Mouse (Mus musculus): ENCODE data around the gene Fam192a. TPM values are rescaled to one million over a fixed set of nuclear protein-coding genes. Genes with fewer than 3 reads are reported as not detected.

Fam192a gene
- total and polyA plus RNA-seq, 3 experiments: 30.7 to 80.3 (median 43.7) TPM

GRCm38 (mm10) chr8:94529875-94530274 is 71.9 kb downstream of the Fam192a start:
- H3K4me2 ChIP-seq (ENCODE audit: insufficient read depth, low read depth, poor library complexity, severe bottlenecking): no peak overlapping the region
- no peaks in the 10 kb centered on the region for H3K79me2 ChIP-seq (replicated peaks; ENCODE audit: control insufficient read depth, extremely low read depth, insufficient read depth, poor library complexity, severe bottlenecking)
- peaks cover 19% of the 10 kb centered on the region for H3K27me3 ChIP-seq (replicated peaks)
- H3K36me3 ChIP-seq (replicated peaks in 1 of 2; ENCODE audit: control insufficient read depth in 1 of 2, insufficient read depth in 1 of 2, low read length in 1 of 2): peaks cover 17 to 35% of the 10 kb centered on the region in 2 experiments
- in situ Hi-C loops (cut with MboI; ENCODE audit: low pct_ligation_motif_present, low pct_unique_long_range_greater_than_20kb, low sequenced_read_pairs): loop anchor here (5.0 to 10.0 kb wide), 2 partner anchors 52 to 165 kb away; partner anchors contain the start of gene Pllp
- H3K9me3 ChIP-seq (replicated peaks; ENCODE audit: low read length): no peaks in the 10 kb centered on the region
- H3K9ac ChIP-seq (ENCODE audit: insufficient read depth, low read depth): no peak overlapping the region
- dilution Hi-C loops (cut with MboI; ENCODE audit: extremely low pct_ligation_motif_present, extremely low pct_unique_long_range_greater_than_20kb, low sequenced_read_pairs): no loop called here
- H3K27ac ChIP-seq (ENCODE audit: insufficient read depth, low read depth): no peak overlapping the region
- H3K4me1 ChIP-seq (ENCODE audit: control insufficient read depth in 1 of 2, insufficient read depth in 2 of 2): peaks cover 5 to 9% of the 10 kb centered on the region in 2 experiments; a peak in 3 of 4 replicates
- H3K4me3 ChIP-seq (replicated peaks in 1 of 3; ENCODE audit: low read depth in 2 of 3, low read length in 2 of 3, poor library complexity in 1 of 3): no peak overlapping the region
- TF ChIP-seq MEF2A (IDR thresholded peaks at IDR 0.05; ENCODE audit: borderline replicate concordance, low read depth, low read length) (no peak), PAX5 (IDR thresholded peaks at IDR 0.05; ENCODE audit: low read length) (no peak), MAFK (IDR thresholded peaks at IDR 0.05; ENCODE audit: insufficient replicate concordance, low read length) (no peak), ZMIZ1 (IDR thresholded peaks at IDR 0.05; ENCODE audit: low read depth, low read length) (no peak), HCFC1 (IDR thresholded peaks at IDR 0.05; ENCODE audit: low read depth, low read length) (no peak), MYC (IDR thresholded peaks at IDR 0.05; ENCODE audit: low read depth, low read length) (no peak), EP300 (IDR thresholded peaks at IDR 0.05; ENCODE audit: low read length) (no peak), JUN (IDR thresholded peaks at IDR 0.05; ENCODE audit: insufficient read depth, low read depth, low read length) (no peak), ELF1 (IDR thresholded peaks at IDR 0.05; ENCODE audit: low read depth, low read length) (no peak), RAD21 (IDR thresholded peaks at IDR 0.05; ENCODE audit: low read depth, low read length) (no peak), IRF4 (IDR thresholded peaks at IDR 0.05; ENCODE audit: low read depth, low read length) (no peak), NELFE (IDR thresholded peaks at IDR 0.05; ENCODE audit: low read depth, low read length) (no peak), POLR2AphosphoS2 (IDR thresholded peaks at IDR 0.05; ENCODE audit: low read depth, low read length) (no peak)
- no peak for DNase-seq (ENCODE audit: extremely low read depth)

GRCm38 (mm10) chr8:94528245-94528644 is 73.6 kb downstream of the Fam192a start:
- DNase-seq (ENCODE audit: extremely low read depth): peak; percentile 59

More at GRCm38 (mm10) chr8:94528245-94528644, 73.6 kb downstream of the Fam192a start:
- peaks cover 25 to 46% of the 10 kb centered on the region in 2 experiments for H3K36me3 ChIP-seq (replicated peaks in 1 of 2; ENCODE audit: control insufficient read depth in 1 of 2, insufficient read depth in 1 of 2, low read length in 1 of 2)
- H3K9ac ChIP-seq (ENCODE audit: insufficient read depth, low read depth): no peak overlapping the region
- no peak overlapping the region for H3K27ac ChIP-seq (ENCODE audit: insufficient read depth, low read depth)
- peaks cover 6% of the 10 kb centered on the region for H3K27me3 ChIP-seq (replicated peaks)
- in situ Hi-C loops (cut with MboI; ENCODE audit: low pct_ligation_motif_present, low pct_unique_long_range_greater_than_20kb, low sequenced_read_pairs): loop anchor here (5.0 to 10.0 kb wide), 2 partner anchors 54 to 167 kb away; partner anchors contain the start of gene Pllp
- peaks cover 0 to 3% of the 10 kb centered on the region in 2 experiments; a peak in 2 of 4 replicates for H3K4me1 ChIP-seq (ENCODE audit: control insufficient read depth in 1 of 2, insufficient read depth in 2 of 2)
- no peak overlapping the region for H3K4me2 ChIP-seq (ENCODE audit: insufficient read depth, low read depth, poor library complexity, severe bottlenecking)
- H3K79me2 ChIP-seq (replicated peaks; ENCODE audit: control insufficient read depth, extremely low read depth, insufficient read depth, poor library complexity, severe bottlenecking): no peaks in the 10 kb centered on the region
- peak; percentile 33; the same call in 1 of the 2 replicates for TF ChIP-seq IRF4 (IDR thresholded peaks at IDR 0.05; ENCODE audit: low read depth, low read length)
- TF ChIP-seq GABPA (IDR thresholded peaks at IDR 0.05; ENCODE audit: insufficient replicate concordance, low read depth, low read length): no peak
- no peak for TF ChIP-seq NRF1 (IDR thresholded peaks at IDR 0.05; ENCODE audit: low read depth, low read length)
- TF ChIP-seq TCF12 (IDR thresholded peaks at IDR 0.05; ENCODE audit: low read depth, low read length): no peak
- peak; percentile 85 for TF ChIP-seq RAD21 (IDR thresholded peaks at IDR 0.05; ENCODE audit: low read depth, low read length)
- no peak for TF ChIP-seq USF1 (IDR thresholded peaks at IDR 0.05; ENCODE audit: low read depth, low read length)
- TF ChIP-seq E2F4 (IDR thresholded peaks at IDR 0.05; ENCODE audit: insufficient replicate concordance, low read depth, low read length): no peak
- TF ChIP-seq ZKSCAN1 (IDR thresholded peaks at IDR 0.05; ENCODE audit: borderline replicate concordance, low read depth, low read length): no peak
- no peak for TF ChIP-seq USF2 (conservative IDR thresholded peaks at IDR 0.05; ENCODE audit: low read depth, low read length)
- TF ChIP-seq MXI1 (IDR thresholded peaks at IDR 0.05; ENCODE audit: low read depth, low read length): no peak
- TF ChIP-seq SMC3 (IDR thresholded peaks at IDR 0.05; ENCODE audit: low read depth, low read length): peak; percentile 93
- peak; percentile 75; the same call in 1 of the 2 replicates for TF ChIP-seq ZC3H11A (IDR thresholded peaks at IDR 0.05; ENCODE audit: low read depth, low read length)
- no peak for TF ChIP-seq EP300 (IDR thresholded peaks at IDR 0.05; ENCODE audit: low read length)
- TF ChIP-seq JUN (IDR thresholded peaks at IDR 0.05; ENCODE audit: insufficient read depth, low read depth, low read length): no peak
- TF ChIP-seq ZNF384 (IDR thresholded peaks at IDR 0.05; ENCODE audit: low read depth, low read length): no peak
- no peak for TF ChIP-seq UBTF (IDR thresholded peaks at IDR 0.05; ENCODE audit: low read depth, low read length)
- no peak for TF ChIP-seq JUND (conservative IDR thresholded peaks at IDR 0.05; ENCODE audit: low read depth, low read length)
- no peak for TF ChIP-seq MEF2A (IDR thresholded peaks at IDR 0.05; ENCODE audit: borderline replicate concordance, low read depth, low read length)
- TF ChIP-seq KAT2A (IDR thresholded peaks at IDR 0.05; ENCODE audit: insufficient replicate concordance, low read length): no peak
- TF ChIP-seq BHLHE40 (IDR thresholded peaks at IDR 0.05; ENCODE audit: low read depth, low read length): no peak
- no peak for TF ChIP-seq PAX5 (IDR thresholded peaks at IDR 0.05; ENCODE audit: low read length)
- TF ChIP-seq TBP (conservative IDR thresholded peaks at IDR 0.05; ENCODE audit: low read depth, low read length): no peak
- peak; percentile 75 to 91 for TF ChIP-seq CTCF (conservative IDR thresholded peaks at IDR 0.05 in 1 of 2, IDR thresholded peaks at IDR 0.05 in 1 of 2; ENCODE audit: low read depth in 2 of 2, low read length in 2 of 2)
- no peak; the same call in 1 of the 2 replicates for TF ChIP-seq SIN3A (IDR thresholded peaks at IDR 0.05; ENCODE audit: low read length)
- no peak for TF ChIP-seq POLR2A (IDR thresholded peaks at IDR 0.05; ENCODE audit: low read depth, low read length)
- TF ChIP-seq MAX (IDR thresholded peaks at IDR 0.05; ENCODE audit: low read length): no peak
- dilution Hi-C loops (cut with MboI; ENCODE audit: extremely low pct_ligation_motif_present, extremely low pct_unique_long_range_greater_than_20kb, low sequenced_read_pairs): no loop called here
- no peaks in the 10 kb centered on the region for H3K9me3 ChIP-seq (replicated peaks; ENCODE audit: low read length)
- H3K4me3 ChIP-seq (replicated peaks in 1 of 3; ENCODE audit: low read depth in 2 of 3, low read length in 2 of 3, poor library complexity in 1 of 3): no peak overlapping the region

Data from CH12.LX (cell line).